Mouse (Mus musculus) heart, embryonic 16.5 days (tissue): Measurements from ENCODE around the gene Orc5. TPM values are rescaled to one million over a fixed set of nuclear protein-coding genes. Genes with fewer than 3 reads are reported as not detected.
"Not testable (repeated sequence)": the region's sequence is repeated elsewhere in the genome, so short reads cannot be mapped to it uniquely, and the experiment has no call there.

Experiments used
- ATAC-seq: fragments of 200-750 bp; cut with Nextera tagmentation; replicated peaks from 2 replicates; pipeline ENCODE4 v1.8.0; 2017; ENCODE audit warnings: moderate number of reproducible peaks; ENCODE audit not compliant: insufficient read depth, low FRiP score; ENCODE audit errors: extremely low read depth
- H3K27ac ChIP-seq: fragments of 300-500 bp; sonication (generic); 2 replicates; pipeline ENCODE4 v1.5.1; 2014; ENCODE audit warnings: mild to moderate bottlenecking, low read length, control low read depth, moderate library complexity
- H3K27me3 ChIP-seq: fragments of 300-500 bp; sonication (generic); 2 replicates; pipeline ENCODE4 v1.6.1; 2014; ENCODE audit warnings: low read length, mixed read lengths; ENCODE audit not compliant: control insufficient read depth, insufficient read depth
- H3K36me3 ChIP-seq: fragments of 300-500 bp; sonication (generic); 2 replicates; pipeline ENCODE4 v1.6.1; 2014; ENCODE audit not compliant: control insufficient read depth, insufficient read depth
- H3K4me1 ChIP-seq: fragments of 300-500 bp; sonication (generic); 2 replicates; pipeline ENCODE4 v1.6.1; 2014; ENCODE audit warnings: low read length, mixed read lengths; ENCODE audit not compliant: control insufficient read depth, insufficient read depth
- H3K4me2 ChIP-seq: fragments of 300-500 bp; sonication (generic); 2 replicates; pipeline ENCODE4 v1.6.1; 2014; ENCODE audit warnings: low read depth, mild to moderate bottlenecking, control low read depth, low read length
- H3K4me3 ChIP-seq: fragments of 300-500 bp; sonication (generic); 2 replicates; pipeline ENCODE4 v1.5.1; 2014; ENCODE audit warnings: mild to moderate bottlenecking, control low read depth, low read length
- H3K9ac ChIP-seq: fragments of 300-500 bp; sonication (generic); 2 replicates; pipeline ENCODE4 v1.6.1; 2014; ENCODE audit warnings: low read length, control low read depth
- H3K9me3 ChIP-seq: fragments of 300-500 bp; sonication (generic); replicated peaks from 2 replicates; pipeline ENCODE4 v1.6.1; 2016; ENCODE audit warnings: low read length; ENCODE audit not compliant: control insufficient read depth
- WGBS: fragments of 180-500 bp; shearing (Covaris S2); extraction: QIAGEN DNeasy Blood & Tissue Kit; methylation state at CpG from one replicate; pipeline ENCODE4 v1.1.7; 2014; 5-methylcytosine and 5-hydroxymethylcytosine counted together
- polyA plus RNA-seq: library from polyadenylated mRNA; unstranded; fragments of >200 nt; fragmentation: Nextera tagmentation; extraction: Ambion mirVana; gene quantifications from 2 replicates; pipeline ENCODE4 v1.2.1, GENCODE M21; 2015

Gene Orc5
- polyA plus RNA-seq, 1 experiment from 2014 or later = 29.3 TPM

GRCm38 (mm10) chr5:22546536-22546935, 3.7 kb downstream of the Orc5 start:
- WGBS = 91% methylated on average over 5 of the region's 5 CpGs
- Histone ChIP-seq H3K36me3 (peaks cover 25% of the 10 kb centered on the region), H3K27ac (no peak overlapping the region)

GRCm38 (mm10) chr5:22545305-22545704, 4.9 kb downstream of the Orc5 start:
- H3K9ac ChIP-seq = no peak overlapping the region
- no peaks in the 10 kb centered on the region for H3K9me3 ChIP-seq
- peaks cover 31% of the 10 kb centered on the region for H3K36me3 ChIP-seq
- peaks cover 9% of the 10 kb centered on the region for H3K4me1 ChIP-seq
- H3K27me3 ChIP-seq = no peaks in the 10 kb centered on the region
- no peak overlapping the region for H3K4me3 ChIP-seq
- H3K27ac ChIP-seq = no peak overlapping the region
- ATAC-seq = no peak
- H3K4me2 ChIP-seq = no peak overlapping the region

More at GRCm38 (mm10) chr5:22546536-22546935, 3.7 kb downstream of the Orc5 start:
- no peak for ATAC-seq
- no peaks in the 10 kb centered on the region for H3K27me3 ChIP-seq
- H3K4me3 ChIP-seq = no peak overlapping the region
- no peaks in the 10 kb centered on the region for H3K9me3 ChIP-seq
- H3K4me2 ChIP-seq = no peak overlapping the region
- no peak overlapping the region for H3K9ac ChIP-seq
- peaks cover 9% of the 10 kb centered on the region for H3K4me1 ChIP-seq

- no peaks in the 10 kb centered on the region for H3K4me1 ChIP-seq
- ATAC-seq = no peak
- H3K9ac ChIP-seq = no peak overlapping the region
- no peak overlapping the region for H3K4me3 ChIP-seq
- H3K9me3 ChIP-seq = no peaks in the 10 kb centered on the region; the same call in 1 of the 2 replicates
- no peaks in the 10 kb centered on the region for H3K27me3 ChIP-seq
- H3K27ac ChIP-seq = no peak overlapping the region
- peaks cover 37% of the 10 kb centered on the region for H3K36me3 ChIP-seq
- H3K4me2 ChIP-seq = no peak overlapping the region
- WGBS = 93% methylated on average over 2 of the region's 2 CpGs
Observed at GRCm38 (mm10) chr5:22542676-22543075, 7.6 kb downstream of the Orc5 start.

- Histone ChIP-seq H3K4me3 (no peak overlapping the region), H3K27me3 (no peaks in the 10 kb centered on the region), H3K36me3 (peaks cover 35% of the 10 kb centered on the region), H3K27ac (no peak overlapping the region), H3K9me3 (no peaks in the 10 kb centered on the region; the same call in 1 of the 2 replicates), H3K4me1 (no peaks in the 10 kb centered on the region), H3K9ac (no peak overlapping the region), H3K4me2 (no peak overlapping the region)
- no peak for ATAC-seq
- whole genome bisulfite sequencing = 87% methylated on average over 7 of the region's 7 CpGs
Observed at GRCm38 (mm10) chr5:22538996-22539600, 11.1 kb downstream of the Orc5 start.

- WGBS = 86% methylated on average over 1 of the region's 1 CpGs
Observed at GRCm38 (mm10) chr5:22536695-22537094, 13.5 kb downstream of the Orc5 start.

GRCm38 (mm10) chr5:22532571-22532970, 17.7 kb downstream of the Orc5 start:
- Histone ChIP-seq H3K4me1 (no peaks in the 10 kb centered on the region), H3K4me2 (no peak overlapping the region), H3K27me3 (no peaks in the 10 kb centered on the region), H3K36me3 (peaks cover 35% of the 10 kb centered on the region), H3K9ac (no peak overlapping the region), H3K27ac (no peak overlapping the region), H3K4me3 (no peak overlapping the region), H3K9me3 (no peaks in the 10 kb centered on the region)
- ATAC-seq = no peak
- WGBS = 89% methylated on average over 5 of the region's 5 CpGs

More at GRCm38 (mm10) chr5:22536695-22537094, 13.5 kb downstream of the Orc5 start:
- Histone ChIP-seq H3K27me3 (no peaks in the 10 kb centered on the region), H3K4me1 (no peaks in the 10 kb centered on the region), H3K4me2 (no peak overlapping the region), H3K9me3 (no peaks in the 10 kb centered on the region; the same call in 1 of the 2 replicates), H3K36me3 (peaks cover 28% of the 10 kb centered on the region), H3K27ac (no peak overlapping the region), H3K9ac (no peak overlapping the region), H3K4me3 (no peak overlapping the region)
- ATAC-seq = no peak

- WGBS = 67% methylated on average over 4 of the region's 4 CpGs
- Histone ChIP-seq H3K4me1 (no peaks in the 10 kb centered on the region), H3K9ac (no peak overlapping the region), H3K4me2 (no peak overlapping the region), H3K36me3 (peaks cover 3% of the 10 kb centered on the region; the same call in 1 of the 2 replicates), H3K9me3 (no peaks in the 10 kb centered on the region), H3K27me3 (no peaks in the 10 kb centered on the region), H3K4me3 (no peak overlapping the region), H3K27ac (no peak overlapping the region)
- no peak for ATAC-seq
Observed at GRCm38 (mm10) chr5:22522612-22523011, 27.6 kb downstream of the Orc5 start.

GRCm38 (mm10) chr5:22519708-22520107, 30.5 kb downstream of the Orc5 start:
- Histone ChIP-seq H3K4me2 (no peak overlapping the region), H3K9ac (no peak overlapping the region), H3K27me3 (no peaks in the 10 kb centered on the region), H3K4me1 (no peaks in the 10 kb centered on the region), H3K9me3 (no peaks in the 10 kb centered on the region), H3K4me3 (no peak overlapping the region), H3K36me3 (peaks cover 2% of the 10 kb centered on the region; the same call in 1 of the 2 replicates), H3K27ac (no peak overlapping the region)
- 90% methylated on average over 2 of the region's 2 CpGs for WGBS
- no peak for ATAC-seq

- not testable (repeated sequence) for H3K4me2 ChIP-seq, H3K9me3 ChIP-seq, H3K4me3 ChIP-seq, H3K27ac ChIP-seq, H3K9ac ChIP-seq, H3K36me3 ChIP-seq, H3K4me1 ChIP-seq, H3K27me3 ChIP-seq, ATAC-seq
- WGBS = 83% methylated on average over 4 of the region's 4 CpGs
Observed at GRCm38 (mm10) chr5:22515745-22516144, 34.5 kb downstream of the Orc5 start.
